Mouse (Mus musculus): ENCODE data around the gene Rai1.

GRCm38 (mm10) chr11:60188275-60188853 lies 83.6 kb downstream of the Rai1 start:
- TF ChIP-seq CTCF (IDR thresholded peaks at IDR 0.05; ENCODE audit: borderline replicate concordance, control insufficient read depth, extremely low read depth, insufficient read depth, low read length, poor library complexity) = 0 out of 2 replicates have a peak, but pooled peaks have one; percentile 18
- TF ChIP-seq POLR2A (IDR thresholded peaks at IDR 0.05; ENCODE audit: control insufficient read depth, extremely low read depth, insufficient read depth, low read length, poor library complexity) = no peak

Data from thymus, adult 2 months (tissue).